Mouse (Mus musculus): Measurements from ENCODE around the gene Comt.

Comt gene

GRCm38 (mm10) chr16:18426802-18427280, at the start of gene Comt:
TSS of gene Comt (minus strand) at chr16:18426852.
- in situ Hi-C loops (cut with MboI, MseI): no loop called here

GRCm38 (mm10) chr16:18474021-18474420, 47.4 kb upstream of the Comt start:
- in situ Hi-C loops (cut with MboI, MseI): no loop called here

GRCm38 (mm10) chr16:18472976-18473375, 46.3 kb upstream of the Comt start:
- in situ Hi-C loops (cut with MboI, MseI): no loop called here

GRCm38 (mm10) chr16:18472416-18472815, 45.8 kb upstream of the Comt start:
- in situ Hi-C loops (cut with MboI, MseI): no loop called here

- in situ Hi-C loops (cut with MboI, MseI): no loop called here
Measured at GRCm38 (mm10) chr16:18471976-18472375, 45.3 kb upstream of the Comt start.

GRCm38 (mm10) chr16:18471381-18471955, 44.8 kb upstream of the Comt start:
- in situ Hi-C loops (cut with MboI, MseI): no loop called here

GRCm38 (mm10) chr16:18470829-18471228, 44.2 kb upstream of the Comt start:
- in situ Hi-C loops (cut with MboI, MseI): no loop called here

GRCm38 (mm10) chr16:18464271-18464670, 37.6 kb upstream of the Comt start:
- in situ Hi-C loops (cut with MboI, MseI): no loop called here

GRCm38 (mm10) chr16:18462598-18462997, 35.9 kb upstream of the Comt start:
- in situ Hi-C loops (cut with MboI, MseI): no loop called here

GRCm38 (mm10) chr16:18462031-18462430, 35.4 kb upstream of the Comt start:
- in situ Hi-C loops (cut with MboI, MseI): no loop called here

GRCm38 (mm10) chr16:18460826-18461225, 34.2 kb upstream of the Comt start:
- in situ Hi-C loops (cut with MboI, MseI): no loop called here

GRCm38 (mm10) chr16:18459955-18460370, 33.3 kb upstream of the Comt start:
- in situ Hi-C loops (cut with MboI, MseI): no loop called here

- in situ Hi-C loops (cut with MboI, MseI): no loop called here
Measured at GRCm38 (mm10) chr16:18459335-18459954, 32.8 kb upstream of the Comt start.

- in situ Hi-C loops (cut with MboI, MseI): no loop called here
Measured at GRCm38 (mm10) chr16:18458661-18459060, 32.0 kb upstream of the Comt start.

- in situ Hi-C loops (cut with MboI, MseI): no loop called here
Measured at GRCm38 (mm10) chr16:18455407-18455806, 28.8 kb upstream of the Comt start.

GRCm38 (mm10) chr16:18453846-18454245, 27.2 kb upstream of the Comt start:
- in situ Hi-C loops (cut with MboI, MseI): no loop called here

- in situ Hi-C loops (cut with MboI, MseI): no loop called here
Measured at GRCm38 (mm10) chr16:18452361-18452862, 25.8 kb upstream of the Comt start.

GRCm38 (mm10) chr16:18451486-18452181, 25.0 kb upstream of the Comt start:
- in situ Hi-C loops (cut with MboI, MseI): no loop called here

GRCm38 (mm10) chr16:18449005-18449404, 22.4 kb upstream of the Comt start:
- in situ Hi-C loops (cut with MboI, MseI): no loop called here

GRCm38 (mm10) chr16:18448104-18448503, 21.5 kb upstream of the Comt start:
- in situ Hi-C loops (cut with MboI, MseI): no loop called here

GRCm38 (mm10) chr16:18447243-18447642, 20.6 kb upstream of the Comt start:
- in situ Hi-C loops (cut with MboI, MseI): no loop called here

- in situ Hi-C loops (cut with MboI, MseI): loop anchor here (5.0 kb wide), 1 partner anchor 179 kb away; the partner anchor contains the start of gene Gp1bb
Measured at GRCm38 (mm10) chr16:18443385-18443841, 16.8 kb upstream of the Comt start.

All from T-helper 1 cell (primary cell).